Mouse (Mus musculus) gastrocnemius, postnatal 14 days (tissue): ENCODE measurements around the gene Tead1. TPM values are rescaled to one million over a fixed set of nuclear protein-coding genes. Genes with fewer than 3 reads are reported as not detected.

Experiments used
- DNase-seq: peaks from one replicate; pipeline ENCODE4 v3.0.0; 2021; ENCODE audit warnings: mixed read lengths
- intact Hi-C: fragments of 180-260 bp; cut with DNase I; formaldehyde crosslinking; loops from one replicate; pipeline ENCODE4 v1.15.1; 2025; ENCODE audit warnings: low total_unique reads
- long read RNA-seq, 2 experiments: library from polyadenylated mRNA; stranded (forward); transcript quantifications; one replicate each; pipeline ENCODE4 v2.0.0; 2021
- total RNA-seq, 2 experiments: library from RNA; stranded (reverse); gene quantifications; 2 replicates each; pipeline ENCODE4 v1.2.3; 2021

Gene Tead1
- 100 to 1,000 TPM; 106 to 120 TPM for total RNA-seq
- long read RNA-seq, experiment 1, partial matches to known transcripts: 1 of 11 reads
- long read RNA-seq, experiment 1, other reads (novel, unspliced or antisense): 10 of 11 reads
- long read RNA-seq, experiment 2, partial matches to known transcripts: 2 of 7 reads
- long read RNA-seq, experiment 2, other reads (novel, unspliced or antisense): 5 of 7 reads

DNA sequence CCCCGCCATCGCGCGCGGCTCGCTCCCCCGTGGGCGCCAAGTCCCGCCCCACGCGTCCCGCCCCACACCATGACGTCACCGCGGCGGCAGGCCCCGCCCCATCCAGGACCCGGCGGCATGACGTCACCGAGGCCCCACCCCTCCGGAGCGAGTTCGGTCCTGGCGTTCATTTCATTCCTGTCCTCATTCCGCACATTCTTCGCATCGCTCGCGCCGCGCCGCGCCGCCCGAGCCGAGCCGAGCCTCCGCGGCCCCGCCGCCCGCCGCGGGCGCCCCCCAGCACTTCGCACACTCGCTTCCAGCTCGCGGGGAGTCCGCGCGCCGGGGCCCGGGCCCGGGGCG lies at the start of gene Tead1:
Gene Tead1 (plus strand): TSS at position 148 of the 342 bp plus-strand sequence.
- intact Hi-C loops: no loop called here
- DNase-seq: peak; percentile 96

DNA sequence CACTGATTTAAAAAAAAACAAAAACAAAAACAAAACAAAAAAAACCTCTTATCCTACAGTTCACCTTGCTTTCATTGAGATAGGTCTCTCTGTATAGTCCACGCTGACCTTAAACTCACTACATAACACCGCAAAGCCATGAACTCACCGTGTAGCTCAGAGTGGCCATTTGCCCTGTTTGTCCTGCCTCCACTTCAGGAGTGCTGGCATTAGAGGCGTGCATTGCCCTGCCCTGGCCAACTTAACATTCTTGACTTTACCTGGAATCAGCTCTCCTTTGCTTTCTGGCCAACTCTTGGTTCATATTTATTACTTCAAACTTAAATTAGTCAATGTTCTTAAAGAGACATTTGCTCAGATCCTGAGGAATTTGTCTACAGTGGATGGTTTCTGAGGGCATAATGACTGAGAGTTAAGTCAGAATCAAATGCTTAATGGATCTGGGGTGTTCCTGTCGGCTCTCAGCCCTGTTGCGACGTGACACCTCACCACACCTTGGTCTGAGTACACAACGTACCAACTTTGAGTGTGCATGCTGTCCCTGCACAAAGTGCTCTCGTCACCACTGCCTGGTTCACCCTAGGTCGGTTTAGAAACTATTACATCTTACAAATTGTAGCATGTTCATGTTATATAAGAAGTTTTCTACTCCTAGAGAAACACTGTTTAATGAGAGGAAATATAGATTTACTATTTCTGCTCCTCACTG lies 44.5 kb upstream of the Tead1 start:
- intact Hi-C loops: no loop called here
- DNase-seq: no peak

DNA sequence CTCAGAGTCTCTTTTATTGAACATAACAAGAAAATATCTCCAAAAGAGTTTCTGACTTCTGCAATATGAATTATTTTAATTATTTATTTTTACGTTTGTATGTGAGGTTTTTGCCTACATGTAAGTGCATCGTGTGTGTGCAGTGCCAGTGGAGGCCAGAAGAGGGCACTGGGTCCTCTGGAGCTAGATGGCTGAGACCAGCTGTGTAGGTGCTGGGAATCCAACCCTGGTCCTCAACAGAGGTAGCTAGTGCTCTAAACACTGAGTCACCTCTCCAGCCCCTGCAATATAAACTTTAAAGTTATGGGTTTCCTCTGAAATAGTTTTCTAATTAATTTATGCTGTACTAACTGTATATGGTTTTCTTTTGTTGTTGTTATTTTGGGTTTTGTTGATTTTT lies 43.2 kb upstream of the Tead1 start:
- no peak for DNase-seq
- intact Hi-C loops: no loop called here

- intact Hi-C loops: no loop called here
- DNase-seq: no peak
These were observed 35.1 kb upstream of the Tead1 start for GRCm38 (mm10) chr7:112643866-112644543.

GRCm38 (mm10) chr7:112644701-112645100 lies 34.4 kb upstream of the Tead1 start:
- peak; percentile 9 for DNase-seq
- intact Hi-C loops: no loop called here

GRCm38 (mm10) chr7:112645724-112646123 lies 33.4 kb upstream of the Tead1 start:
- intact Hi-C loops: no loop called here
- no peak for DNase-seq

GRCm38 (mm10) chr7:112647417-112647816 lies 31.7 kb upstream of the Tead1 start:
- intact Hi-C loops: no loop called here

GRCm38 (mm10) chr7:112656141-112656662 lies 22.9 kb upstream of the Tead1 start:
- intact Hi-C loops: no loop called here
- peak; percentile 51 for DNase-seq

More at GRCm38 (mm10) chr7:112647417-112647816, 31.7 kb upstream of the Tead1 start:
- DNase-seq: no peak

DNA sequence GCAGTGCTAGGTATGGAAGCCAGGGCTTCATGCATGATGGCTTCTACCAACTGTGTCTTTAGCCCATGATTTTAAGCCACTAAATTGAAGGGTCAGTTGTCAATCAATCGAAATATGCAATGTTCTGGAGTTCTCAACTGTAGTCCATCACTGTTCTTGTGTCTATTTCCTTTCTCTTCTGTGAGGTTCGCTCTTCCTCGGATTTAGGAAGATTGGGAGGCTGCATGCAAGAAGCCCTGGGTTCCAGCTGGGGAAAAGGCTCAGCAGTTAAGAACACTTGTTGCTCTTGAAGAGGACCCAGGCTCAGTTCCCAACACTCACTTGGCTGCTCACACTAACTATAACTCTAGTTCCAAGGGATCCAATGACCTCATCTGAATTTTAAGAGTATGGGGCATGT lies 20.2 kb upstream of the Tead1 start:
- no peak for DNase-seq
- intact Hi-C loops: no loop called here

DNA sequence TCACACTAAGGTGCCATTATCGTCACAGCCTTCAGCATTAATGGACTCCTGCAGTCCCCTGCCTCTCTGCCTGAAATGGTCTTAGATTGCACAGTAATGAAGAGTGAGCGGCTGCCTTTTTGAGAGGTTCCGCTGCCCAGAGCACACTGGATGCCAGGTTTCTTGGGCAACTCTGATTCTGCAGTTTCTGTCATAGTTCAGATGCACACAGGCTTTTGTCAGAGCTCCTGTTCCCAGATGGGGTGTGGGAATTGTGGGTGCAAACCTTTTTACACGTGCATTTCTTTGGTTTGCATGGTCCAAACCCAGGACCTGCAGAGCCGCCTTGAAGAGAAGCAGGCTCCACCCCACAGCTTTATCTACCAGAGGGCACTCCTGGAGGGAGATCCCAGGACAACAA lies 19.3 kb upstream of the Tead1 start:
- intact Hi-C loops: no loop called here
- DNase-seq: no peak

- no peak for DNase-seq
These were observed 18.8 kb upstream of the Tead1 start for GRCm38 (mm10) chr7:112660325-112660724.

DNA sequence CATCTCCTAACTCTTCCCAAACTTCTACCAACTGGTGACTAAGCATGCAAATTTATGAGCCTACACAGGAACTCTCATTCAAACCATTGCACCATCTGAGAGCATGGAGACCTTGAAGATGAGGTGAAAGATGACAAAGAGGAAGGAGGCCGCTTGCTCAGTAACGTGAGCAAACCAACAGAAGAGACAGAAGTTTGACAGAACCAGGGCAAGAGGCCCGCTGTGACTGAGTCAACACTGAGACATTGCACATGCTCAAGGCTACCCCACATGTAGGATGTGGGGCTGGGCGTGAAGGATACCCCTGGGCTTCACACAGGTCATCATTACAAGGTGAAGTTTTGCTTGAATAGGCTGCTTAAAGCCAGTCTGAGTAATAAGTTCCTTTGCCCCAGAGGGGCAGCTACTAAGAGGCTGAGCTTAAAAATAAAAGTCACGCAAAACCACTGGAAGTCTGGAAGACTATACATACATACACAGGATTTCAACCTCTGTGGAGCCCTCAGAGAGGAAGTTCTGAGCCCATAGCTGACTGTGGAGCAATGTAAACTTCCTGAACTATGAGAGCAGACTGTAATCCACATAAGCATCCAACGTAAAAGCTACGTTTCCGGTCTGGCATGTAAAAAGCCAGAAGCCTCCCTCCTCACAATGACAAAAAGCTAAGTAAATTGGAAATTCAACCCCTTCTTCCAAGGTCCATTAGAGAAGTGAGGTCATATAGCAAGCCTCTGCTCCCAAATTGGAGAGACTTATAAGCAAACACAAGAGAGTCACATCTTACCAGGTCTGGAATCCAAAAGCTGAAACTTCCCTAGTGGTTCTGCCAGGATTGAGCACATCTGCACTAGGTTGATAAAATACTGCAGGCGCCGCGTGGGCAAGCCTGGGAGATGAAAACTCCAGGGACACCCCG lies 16.5 kb upstream of the Tead1 start:
- DNase-seq: no peak
- intact Hi-C loops: no loop called here

More at GRCm38 (mm10) chr7:112660325-112660724, 18.8 kb upstream of the Tead1 start:
- intact Hi-C loops: no loop called here

DNA sequence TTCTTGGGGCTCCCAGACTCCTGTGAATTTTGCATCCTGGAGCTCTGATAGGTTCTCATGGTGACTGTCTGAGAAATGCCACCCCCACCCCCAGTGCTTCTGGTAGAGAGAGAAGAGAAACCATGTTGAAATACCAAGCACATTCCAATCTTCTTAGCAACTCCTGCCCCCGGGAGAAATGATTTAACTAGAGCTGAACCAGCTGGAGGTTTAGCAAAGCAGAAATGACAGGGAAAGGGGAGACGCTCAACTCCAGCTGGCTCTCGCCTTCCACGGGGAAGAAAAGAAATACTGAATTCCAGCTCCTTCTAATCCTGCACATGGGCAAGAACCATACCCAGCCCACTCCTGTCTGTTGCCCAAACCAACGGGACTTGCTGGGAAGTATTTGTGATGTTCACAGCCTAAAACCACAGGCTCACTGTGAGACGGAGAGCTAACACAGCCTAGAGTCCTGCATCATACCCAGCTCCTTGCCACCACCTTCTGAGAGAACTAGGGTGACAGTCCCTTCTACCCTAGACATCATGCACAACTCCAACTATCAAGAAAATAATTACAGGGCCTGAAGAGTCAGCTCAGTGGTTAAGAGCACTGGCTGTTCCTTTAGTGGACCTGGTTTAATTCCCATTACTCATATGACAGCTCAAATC lies 15.7 kb upstream of the Tead1 start:
- intact Hi-C loops: no loop called here
- DNase-seq: peak; percentile 12

GRCm38 (mm10) chr7:112669993-112670392 lies 9.1 kb upstream of the Tead1 start:
- intact Hi-C loops: no loop called here
- no peak for DNase-seq

GRCm38 (mm10) chr7:112678418-112679170 lies 524 bp upstream of the Tead1 start:
- peak; percentile 76 for DNase-seq
- intact Hi-C loops: no loop called here

DNA sequence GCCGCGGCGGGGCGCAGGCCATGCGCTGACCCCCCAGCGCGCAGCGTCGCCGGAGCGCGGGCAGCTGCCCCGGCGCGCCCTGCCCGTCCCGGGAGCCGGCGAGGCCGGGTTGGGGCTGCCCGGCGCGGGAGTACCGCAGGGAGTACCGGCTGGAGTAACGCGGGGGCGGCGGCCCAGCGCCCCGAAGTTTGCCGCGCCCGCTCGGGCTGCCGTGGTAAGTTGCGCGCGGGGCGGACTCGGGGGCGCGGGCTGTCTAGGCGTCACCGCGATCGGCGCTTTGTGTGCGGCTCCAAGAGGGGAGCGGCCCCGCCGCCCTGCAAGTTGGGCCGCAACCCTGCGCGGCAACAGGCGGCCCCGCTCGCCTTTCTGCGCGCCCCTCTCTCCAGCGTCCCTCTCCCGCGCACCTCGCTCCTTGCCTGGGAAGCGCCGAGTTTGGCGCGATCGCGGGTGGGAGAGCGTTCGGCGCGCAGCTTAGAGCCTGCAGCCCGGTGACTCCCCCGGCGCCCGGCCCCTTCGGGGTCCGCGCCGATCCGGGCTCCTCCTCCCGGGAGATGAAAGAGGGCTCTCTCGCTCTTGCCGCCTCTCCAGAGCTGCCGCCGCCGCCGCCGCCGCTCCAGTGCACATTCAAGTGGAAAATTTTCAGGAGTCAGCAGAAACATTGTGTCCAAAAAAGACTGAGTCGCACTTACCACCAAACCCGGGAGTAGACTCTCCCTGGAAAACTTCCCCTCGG lies 561 bp downstream of the Tead1 start:
- peak; percentile 68 for DNase-seq
- intact Hi-C loops: loop anchor here (10.0 kb wide), 1 partner anchor 185 kb away; no protein-coding TSS in a partner anchor

- DNase-seq: peak; percentile 29
- intact Hi-C loops: loop anchor here (10.0 kb wide), 1 partner anchor 184 kb away; no protein-coding TSS in a partner anchor
These were observed 1.6 kb downstream of the Tead1 start for GRCm38 (mm10) chr7:112680498-112681251.
